ENCODE assay signal across 1 mouse cellular context in genomic region chr2:130653760-130654159, GRCm38 (mm10).
A peak's percentile ranks its signal among the peaks of the same experiment; 100 is the strongest.
TF ChIP-seq lines count a peak whose summit lies in the region.

No protein-coding gene starts in this region.

TF ChIP-seq in MEL, 35 proteins besides CTCF, POLR2A, EP300 and RAD21 (continued from another document):
- TF ChIP-seq MAFK (IDR thresholded peaks at IDR 0.05; ENCODE audit: borderline replicate concordance, low read depth, low read length) (peak; percentile 90), ELF1 (IDR thresholded peaks at IDR 0.05; ENCODE audit: low read depth, low read length) (no peak), NRF1 (IDR thresholded peaks at IDR 0.05; ENCODE audit: insufficient read depth, low read depth, low read length, poor library complexity, severe bottlenecking) (no peak), UBTF (IDR thresholded peaks at IDR 0.05; ENCODE audit: borderline replicate concordance, insufficient read depth, low read depth, low read length) (no peak), MAZ (IDR thresholded peaks at IDR 0.05; ENCODE audit: low read depth, low read length) (no peak), HCFC1 (IDR thresholded peaks at IDR 0.05; ENCODE audit: low read depth, low read length) (no peak), USF2 (IDR thresholded peaks at IDR 0.05; ENCODE audit: borderline replicate concordance in 1 of 2, insufficient read depth in 1 of 2, low read depth in 1 of 2, low read length in 2 of 2) (no peak), ZC3H11A (IDR thresholded peaks at IDR 0.05; ENCODE audit: low read depth, low read length) (no peak), CHD1 (IDR thresholded peaks at IDR 0.05; ENCODE audit: low read depth, low read length) (no peak), SIN3A (IDR thresholded peaks at IDR 0.05; ENCODE audit: low read length) (no peak; the same call in 1 of the 2 replicates), MXI1 (IDR thresholded peaks at IDR 0.05; ENCODE audit: low read depth, low read length) (no peak), E2F4 (IDR thresholded peaks at IDR 0.05; ENCODE audit: borderline replicate concordance, low read depth, low read length) (no peak), MYC (IDR thresholded peaks at IDR 0.05; ENCODE audit: low read depth, low read length) (no peak), JUND (IDR thresholded peaks at IDR 0.05; ENCODE audit: low read depth, low read length) (no peak), MYB (IDR thresholded peaks at IDR 0.05; ENCODE audit: low read depth, low read length) (no peak), NELFE (IDR thresholded peaks at IDR 0.05; ENCODE audit: low read depth, low read length) (no peak), ZMIZ1 (IDR thresholded peaks at IDR 0.05; ENCODE audit: low read depth, low read length) (no peak), CHD2 (IDR thresholded peaks at IDR 0.05; ENCODE audit: low read length) (no peak), USF1 (IDR thresholded peaks at IDR 0.05; ENCODE audit: low read depth, low read length) (no peak), KAT2A (conservative IDR thresholded peaks at IDR 0.05; ENCODE audit: low read depth, low read length) (no peak), TBP (IDR thresholded peaks at IDR 0.05; ENCODE audit: low read depth, low read length) (no peak), TAL1 (IDR thresholded peaks at IDR 0.05; ENCODE audit: low read length) (peak; percentile 89), GATA1 (IDR thresholded peaks at IDR 0.05; ENCODE audit: low read depth, low read length) (peak; percentile 70), POLR2AphosphoS2 (IDR thresholded peaks at IDR 0.05; ENCODE audit: low read length) (no peak), BHLHE40 (IDR thresholded peaks at IDR 0.05; ENCODE audit: borderline replicate concordance, low read depth, low read length) (no peak; the same call in 1 of the 2 replicates), GABPA (IDR thresholded peaks at IDR 0.05; ENCODE audit: low read depth, low read length) (no peak)
